Mouse (Mus musculus): ENCODE measurements around the gene Zfp768.

DNA sequence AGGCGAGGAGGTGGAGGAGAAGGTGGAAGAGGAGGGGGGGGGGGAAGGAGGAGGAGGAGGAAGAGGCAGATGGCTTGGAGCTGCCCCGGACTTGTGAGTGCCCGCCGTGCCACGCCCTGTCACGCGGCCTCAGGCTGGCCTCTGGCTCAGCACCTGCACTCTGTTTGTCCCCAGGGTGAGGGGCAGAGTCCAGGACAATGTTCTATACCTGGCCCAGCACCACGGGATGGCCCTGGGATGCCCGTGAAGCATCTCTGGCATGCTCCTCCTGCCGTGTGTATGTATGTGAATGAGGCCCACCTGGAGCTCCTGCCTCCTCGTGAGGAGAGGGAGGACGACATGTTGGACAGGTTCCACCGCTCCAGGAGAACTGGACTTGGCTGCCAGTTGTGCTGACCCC, 16.1 kb upstream of the Zfp768 start:
- TF ChIP-seq CTCF (IDR thresholded peaks at IDR 0.05; ENCODE audit: extremely low read depth, insufficient read depth, insufficient read length, insufficient replicate concordance) (no peak), POLR2A (IDR thresholded peaks at IDR 0.05; ENCODE audit: low read depth, low read length) (no peak)

Data from spleen, adult 2 months (tissue).